Mouse (Mus musculus) C3H10T1/2 (cell line): ENCODE data around the gene Gm1527. TPM values are rescaled to one million over a fixed set of nuclear protein-coding genes. Genes with fewer than 3 reads are reported as not detected.

Experiments used
- polyA plus RNA-seq, 2 experiments: library from polyadenylated mRNA; unstranded; fragments of >200 nt; fragmentation: generic; extraction: Trizol; gene quantifications; one replicate each; pipeline ENCODE4 v1.2.1; 2012; ENCODE audit warnings: missing spikeins in 2 of 2

Gm1527 gene
- polyA plus RNA-seq = not detected

DNA sequence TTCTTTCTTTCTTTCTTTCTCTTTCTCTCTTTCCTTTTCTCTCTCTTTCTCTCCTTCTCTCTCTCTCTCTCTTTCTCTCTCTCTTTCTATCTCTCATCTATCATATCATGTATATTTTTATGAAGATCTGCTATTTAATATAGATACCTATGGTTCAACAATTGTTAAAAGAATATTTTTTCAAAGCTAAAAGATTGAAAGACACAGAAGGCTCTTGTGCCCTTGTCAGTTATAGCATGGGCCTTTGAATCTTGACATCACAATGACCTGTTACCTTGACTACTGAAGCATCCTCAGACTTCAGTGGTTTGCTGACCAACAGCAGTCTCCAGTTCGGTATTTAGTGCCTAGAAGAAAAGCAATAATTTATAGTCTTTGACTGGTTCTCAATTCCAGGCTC is at the start of gene Gm1527:
TSS of gene Gm1527 (plus strand) at position 301 of the 400 bp plus-strand sequence.

Other genes with a start within 250 kb of the Gm1527 start
- gene Slc2a2, start 194.7 kb upstream of the Gm1527 start, polyA plus RNA-seq = not detected
- gene Eif5a2, start 111.3 kb upstream of the Gm1527 start, polyA plus RNA-seq = under 1 TPM; 0.04 to 0.52 TPM
- 100 to 1,000 TPM in 1 of 2 experiments, 10 to 100 TPM in 1; 62.1 to 175 TPM for gene Rpl22l1, start 87.2 kb upstream of the Gm1527 start, polyA plus RNA-seq
- not detected for gene Egfem1, start 189.4 kb downstream of the Gm1527 start, polyA plus RNA-seq